Mouse (Mus musculus): ENCODE data around the gene Uba7.
A peak's percentile ranks its signal among the peaks of the same experiment; 100 is the strongest.

The Uba7 gene

GRCm38 (mm10) chr9:107975399-107976386 is at the start of gene Uba7:
Gene Uba7, plus strand, starts transcription at chr9:107975505.
- DNase-seq = no peak

GRCm38 (mm10) chr9:107926920-107927420 is 48.3 kb upstream of the Uba7 start:
- DNase-seq = no peak

- DNase-seq = no peak
Observed at GRCm38 (mm10) chr9:107927749-107928148, 47.6 kb upstream of the Uba7 start.

GRCm38 (mm10) chr9:107928169-107928568 is 47.1 kb upstream of the Uba7 start, which contains the start of gene Actl11:
Gene Actl11, plus strand, starts transcription at chr9:107928469.
- DNase-seq = no peak

GRCm38 (mm10) chr9:107932221-107932620 is 43.1 kb upstream of the Uba7 start:
- no peak for DNase-seq

- no peak for DNase-seq
Observed at GRCm38 (mm10) chr9:107934146-107934545, 41.2 kb upstream of the Uba7 start.

- DNase-seq = no peak
Observed at GRCm38 (mm10) chr9:107935374-107935773, 39.9 kb upstream of the Uba7 start, which contains the start of gene Camkv. Gene Camkv, plus strand, starts transcription at chr9:107935674.

- DNase-seq = peak; percentile 15 to 28
Observed at GRCm38 (mm10) chr9:107935790-107936214, 39.5 kb upstream of the Uba7 start.

GRCm38 (mm10) chr9:107936215-107936822 is 39.0 kb upstream of the Uba7 start:
- DNase-seq = no peak

GRCm38 (mm10) chr9:107936831-107937230 is 38.5 kb upstream of the Uba7 start:
- no peak for DNase-seq

- DNase-seq = peak; percentile 57 to 64
Observed at GRCm38 (mm10) chr9:107947241-107948194, 27.8 kb upstream of the Uba7 start.

- DNase-seq = no peak
Observed at GRCm38 (mm10) chr9:107949184-107949921, 26.0 kb upstream of the Uba7 start.

- DNase-seq = no peak
Observed at GRCm38 (mm10) chr9:107949922-107950235, 25.4 kb upstream of the Uba7 start, which contains the start of gene Traip. Gene Traip, plus strand, starts transcription at chr9:107950136.

- peak; percentile 91 to 95 for DNase-seq
Observed at GRCm38 (mm10) chr9:107950460-107951355, 24.6 kb upstream of the Uba7 start.

- DNase-seq = no peak
Observed at GRCm38 (mm10) chr9:107955613-107956289, 19.6 kb upstream of the Uba7 start.

GRCm38 (mm10) chr9:107957141-107957540 is 18.2 kb upstream of the Uba7 start:
- no peak for DNase-seq

- no peak for DNase-seq
Observed at GRCm38 (mm10) chr9:107959896-107960295, 15.4 kb upstream of the Uba7 start.

- DNase-seq = no peak
Observed at GRCm38 (mm10) chr9:107960928-107961327, 14.4 kb upstream of the Uba7 start.

GRCm38 (mm10) chr9:107961351-107961762 is 13.9 kb upstream of the Uba7 start:
- no peak for DNase-seq

- no peak for DNase-seq
Observed at GRCm38 (mm10) chr9:107961881-107962280, 13.4 kb upstream of the Uba7 start.
